Mouse (Mus musculus): ENCODE data around the gene Aff3.

Gene Aff3

GRCm38 (mm10) chr1:38654981-38655540, 9.7 kb downstream of the Aff3 start:
- DNase-seq = no peak

GRCm38 (mm10) chr1:38650031-38650430, 14.7 kb downstream of the Aff3 start:
- no peak for DNase-seq

GRCm38 (mm10) chr1:38649174-38649573, 15.6 kb downstream of the Aff3 start:
- no peak for DNase-seq

- DNase-seq = no peak
Observed at GRCm38 (mm10) chr1:38642288-38642687, 22.5 kb downstream of the Aff3 start.

- DNase-seq = no peak
Observed at GRCm38 (mm10) chr1:38639669-38640068, 25.1 kb downstream of the Aff3 start.

- DNase-seq = no peak
Observed at GRCm38 (mm10) chr1:38635596-38635995, 29.2 kb downstream of the Aff3 start.

- DNase-seq = no peak
Observed at GRCm38 (mm10) chr1:38634081-38634480, 30.7 kb downstream of the Aff3 start.

- DNase-seq = no peak
Observed at GRCm38 (mm10) chr1:38632461-38633180, 32.1 kb downstream of the Aff3 start.

- no peak for DNase-seq
Observed at GRCm38 (mm10) chr1:38631501-38632279, 33.1 kb downstream of the Aff3 start.

- no peak for DNase-seq
Observed at GRCm38 (mm10) chr1:38628901-38629585, 35.7 kb downstream of the Aff3 start.

GRCm38 (mm10) chr1:38628426-38628825, 36.3 kb downstream of the Aff3 start:
- DNase-seq = no peak

GRCm38 (mm10) chr1:38627683-38628361, 36.9 kb downstream of the Aff3 start:
- DNase-seq = no peak

GRCm38 (mm10) chr1:38626739-38627661, 37.8 kb downstream of the Aff3 start:
- peak; percentile 43 to 47 for DNase-seq

- DNase-seq = no peak
Observed at GRCm38 (mm10) chr1:38626388-38626738, 38.4 kb downstream of the Aff3 start.

GRCm38 (mm10) chr1:38621840-38622239, 42.9 kb downstream of the Aff3 start:
- DNase-seq = no peak

- no peak for DNase-seq
Observed at GRCm38 (mm10) chr1:38620401-38620800, 44.4 kb downstream of the Aff3 start.

GRCm38 (mm10) chr1:38606741-38607140, 58.0 kb downstream of the Aff3 start:
- no peak for DNase-seq

- no peak for DNase-seq
Observed at GRCm38 (mm10) chr1:38605426-38605825, 59.3 kb downstream of the Aff3 start.

- no peak for DNase-seq
Observed at GRCm38 (mm10) chr1:38604611-38605010, 60.1 kb downstream of the Aff3 start.

- DNase-seq = no peak
Observed at GRCm38 (mm10) chr1:38601802-38602508, 62.8 kb downstream of the Aff3 start.

GRCm38 (mm10) chr1:38595311-38595710, 69.4 kb downstream of the Aff3 start:
- no peak for DNase-seq
